Mouse (Mus musculus) intestine, embryonic 16.5 days (tissue): ENCODE measurements around the gene Txndc9. TPM values are rescaled to one million over a fixed set of nuclear protein-coding genes. Genes with fewer than 3 reads are reported as not detected.

ENCODE experiments used
- ATAC-seq: fragments of 200-750 bp; cut with Nextera tagmentation; 2 replicates; pipeline ENCODE4 v1.8.0; 2017; ENCODE audit warnings: moderate TSS enrichment, moderate library complexity
- H3K27ac ChIP-seq: fragments of 300-500 bp; sonication (generic); 2 replicates; pipeline ENCODE4 v1.5.1; 2014; ENCODE audit warnings: mild to moderate bottlenecking, low read length
- H3K27me3 ChIP-seq: fragments of 300-500 bp; sonication (generic); replicated peaks from 2 replicates; pipeline ENCODE4 v1.6.1; 2014; ENCODE audit warnings: low read length, control low read depth, mixed read lengths; ENCODE audit not compliant: control insufficient read depth, insufficient read depth
- H3K36me3 ChIP-seq: fragments of 300-500 bp; sonication (generic); 2 replicates; pipeline ENCODE4 v1.6.1; 2014; ENCODE audit warnings: low read length, control low read depth; ENCODE audit not compliant: control insufficient read depth, insufficient read depth
- H3K4me1 ChIP-seq: fragments of 300-500 bp; sonication (generic); 2 replicates; pipeline ENCODE4 v1.6.1; 2014; ENCODE audit warnings: low read length, control low read depth, mixed read lengths; ENCODE audit not compliant: control insufficient read depth, insufficient read depth
- H3K4me2 ChIP-seq: fragments of 300-500 bp; sonication (generic); 2 replicates; pipeline ENCODE4 v1.6.1; 2014; ENCODE audit warnings: low read depth, low read length, control low read depth
- H3K4me3 ChIP-seq: fragments of 300-500 bp; sonication (generic); 2 replicates; pipeline ENCODE4 v1.5.1; 2014; ENCODE audit warnings: mild to moderate bottlenecking, low read length
- H3K9ac ChIP-seq: fragments of 300-500 bp; sonication (generic); 2 replicates; pipeline ENCODE4 v1.6.1; 2014; ENCODE audit warnings: low read depth, low read length
- H3K9me3 ChIP-seq: fragments of 300-500 bp; sonication (generic); 2 replicates; pipeline ENCODE4 v1.6.1; 2016; ENCODE audit warnings: low read length, control low read depth; ENCODE audit not compliant: control insufficient read depth
- WGBS: fragments of 180-500 bp; shearing (Covaris S2); extraction: QIAGEN DNeasy Blood & Tissue Kit; methylation state at CpG from one replicate; pipeline ENCODE4 v1.1.7; 2014; 5-methylcytosine and 5-hydroxymethylcytosine counted together
- polyA plus RNA-seq: library from polyadenylated mRNA; unstranded; fragments of >200 nt; fragmentation: Nextera tagmentation; extraction: Ambion mirVana; gene quantifications from 2 replicates; pipeline ENCODE4 v1.2.1, GENCODE M21; 2015

Txndc9 gene
- polyA plus RNA-seq = 119 and 125 TPM in 2 replicates

DNA sequence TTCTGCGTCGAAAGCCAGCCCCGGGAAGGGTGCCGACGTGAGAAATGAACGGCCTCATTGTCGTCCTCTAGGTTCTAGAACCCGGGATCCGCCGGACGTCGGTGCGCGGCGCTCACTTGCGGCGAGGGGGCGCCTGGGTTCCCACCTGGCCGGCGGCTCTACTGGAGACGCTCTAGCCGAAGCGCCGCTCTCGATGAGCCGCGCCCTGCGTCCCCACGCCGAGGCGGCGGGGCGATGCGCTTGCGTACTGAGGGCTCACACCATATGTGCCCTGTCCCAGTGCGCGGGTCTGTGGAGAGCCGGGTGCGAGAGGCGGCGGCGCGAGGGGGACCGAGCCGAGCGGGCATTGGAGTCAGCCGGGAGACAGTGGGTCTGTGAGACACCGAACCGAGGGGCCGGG, at the start of gene Txndc9, which contains the start of gene Eif5b:
Gene Txndc9 (minus strand): TSS at position 27 of the 400 bp plus-strand sequence.
Gene Eif5b (plus strand): TSS at position 144 of the 400 bp plus-strand sequence.
- no peaks in the 10 kb centered on the region for H3K9me3 ChIP-seq
- under 1% methylated on average over 50 of the region's 50 CpGs for WGBS
- peak within 1 kb of the TSS; percentile 92 for H3K27ac ChIP-seq
- peak within 1 kb of the TSS; percentile 78 for H3K4me2 ChIP-seq
- H3K4me1 ChIP-seq = peaks cover 17% of the 10 kb centered on the region
- peak within 1 kb of the TSS; percentile 95 for H3K9ac ChIP-seq
- peaks cover 8% of the 10 kb centered on the region; the same call in 1 of the 2 replicates for H3K36me3 ChIP-seq
- peak; percentile 93 for ATAC-seq
- no peaks in the 10 kb centered on the region for H3K27me3 ChIP-seq
- peak within 1 kb of the TSS; percentile 94 for H3K4me3 ChIP-seq

DNA sequence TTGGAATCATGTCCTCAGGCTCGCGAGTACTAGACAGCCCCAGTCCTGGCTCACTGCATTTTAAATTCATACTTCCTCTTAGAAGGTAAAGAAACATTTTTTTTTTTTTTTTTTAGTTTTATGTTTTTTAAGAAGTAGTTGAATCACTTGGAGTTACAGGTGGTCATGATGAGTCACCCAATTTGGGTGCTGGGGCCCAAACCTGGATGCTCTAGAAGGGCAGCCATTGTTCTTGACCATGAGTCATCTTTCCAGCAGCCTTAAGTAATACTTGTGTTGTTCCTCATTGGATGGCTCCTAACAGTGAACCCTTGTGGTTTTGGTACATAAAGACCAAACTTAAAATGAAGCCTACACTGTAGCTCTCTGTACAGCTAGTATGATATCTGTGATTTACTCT, 41.2 kb upstream of the Txndc9 start:
- Histone ChIP-seq H3K27ac (no peak overlapping the region), H3K4me1 (no peaks in the 10 kb centered on the region), H3K9ac (no peak overlapping the region), H3K4me3 (no peak overlapping the region), H3K36me3 (peaks cover 18% of the 10 kb centered on the region), H3K27me3 (no peaks in the 10 kb centered on the region), H3K4me2 (no peak overlapping the region), H3K9me3 (no peaks in the 10 kb centered on the region)
- ATAC-seq = no peak
- 96% methylated on average over 2 of the region's 2 CpGs for WGBS

DNA sequence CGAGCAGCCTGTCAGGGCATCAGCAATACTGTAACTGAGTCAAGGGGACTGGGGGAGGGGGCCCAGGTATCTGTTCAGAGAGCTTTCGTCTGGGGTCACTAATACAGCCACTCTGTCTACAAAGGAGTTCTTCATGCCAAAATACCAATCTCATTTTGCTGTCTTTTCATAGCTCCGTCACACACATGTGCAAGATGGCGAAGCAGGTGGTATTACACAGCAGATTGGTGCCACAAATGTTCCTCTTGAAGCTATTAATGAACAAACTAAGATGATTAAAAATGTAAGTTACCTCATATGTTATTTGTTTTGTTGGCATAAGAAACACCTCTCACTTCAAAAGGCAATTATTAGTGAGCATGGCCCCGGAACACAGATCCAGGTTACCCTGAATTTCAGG, 39.7 kb upstream of the Txndc9 start:
- no peak overlapping the region for H3K4me3 ChIP-seq
- ATAC-seq = no peak
- no peak overlapping the region for H3K27ac ChIP-seq
- no peaks in the 10 kb centered on the region for H3K4me1 ChIP-seq
- H3K27me3 ChIP-seq = no peaks in the 10 kb centered on the region
- H3K4me2 ChIP-seq = no peak overlapping the region
- no peaks in the 10 kb centered on the region for H3K9me3 ChIP-seq
- H3K9ac ChIP-seq = no peak overlapping the region
- peaks cover 21% of the 10 kb centered on the region for H3K36me3 ChIP-seq
- WGBS = 94% methylated on average over 5 of the region's 5 CpGs

DNA sequence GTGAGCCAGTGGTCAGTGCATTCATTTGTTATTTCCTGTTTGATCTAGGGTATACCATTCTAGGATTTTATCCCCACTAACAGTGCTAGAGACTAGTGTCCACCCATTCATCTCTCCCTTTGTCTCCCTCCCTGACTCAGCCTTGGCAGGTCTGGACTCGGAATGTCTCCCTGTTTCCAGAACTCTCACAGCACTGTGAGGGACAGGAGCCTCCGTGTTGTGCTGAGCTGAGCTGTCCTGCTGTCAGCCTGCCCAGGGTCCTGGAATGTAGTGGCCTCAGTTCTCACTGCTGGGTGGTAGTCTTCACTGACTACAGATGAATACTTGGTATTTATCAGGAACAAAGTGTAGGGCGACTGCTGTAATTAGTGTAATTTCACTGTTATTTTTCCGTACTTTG, 37.8 kb upstream of the Txndc9 start:
- Histone ChIP-seq H3K36me3 (peaks cover 21% of the 10 kb centered on the region), H3K4me2 (no peak overlapping the region), H3K9me3 (no peaks in the 10 kb centered on the region), H3K4me3 (no peak overlapping the region), H3K4me1 (no peaks in the 10 kb centered on the region), H3K27ac (no peak overlapping the region), H3K9ac (no peak overlapping the region), H3K27me3 (no peaks in the 10 kb centered on the region)
- WGBS = 93% methylated on average over 4 of the region's 4 CpGs
- no peak for ATAC-seq

DNA sequence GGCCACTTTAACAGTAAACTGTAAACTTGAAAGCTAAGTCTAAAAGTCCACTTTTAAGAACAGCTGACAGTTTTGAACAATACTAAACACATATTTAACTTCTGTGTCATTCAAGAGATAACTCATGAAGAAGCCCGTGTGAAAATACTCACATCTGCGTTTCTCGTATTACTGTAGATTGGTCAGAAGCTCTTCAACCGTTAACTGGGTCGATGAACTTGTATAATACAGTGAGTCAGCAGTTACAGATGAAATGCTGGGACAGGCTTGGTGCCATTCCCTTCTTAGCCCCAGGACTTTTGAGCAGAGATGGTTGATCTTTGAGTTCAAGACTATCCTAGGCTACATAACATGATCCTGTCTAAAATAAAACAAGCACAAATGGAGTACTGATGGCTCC, 33.7 kb upstream of the Txndc9 start:
- no peak overlapping the region for H3K9ac ChIP-seq
- peaks cover 10% of the 10 kb centered on the region for H3K36me3 ChIP-seq
- H3K4me2 ChIP-seq = no peak overlapping the region
- no peak for ATAC-seq
- H3K9me3 ChIP-seq = no peaks in the 10 kb centered on the region
- H3K4me3 ChIP-seq = no peak overlapping the region
- H3K27me3 ChIP-seq = no peaks in the 10 kb centered on the region
- no peaks in the 10 kb centered on the region for H3K4me1 ChIP-seq
- 88% methylated on average over 5 of the region's 5 CpGs for WGBS
- H3K27ac ChIP-seq = no peak overlapping the region

DNA sequence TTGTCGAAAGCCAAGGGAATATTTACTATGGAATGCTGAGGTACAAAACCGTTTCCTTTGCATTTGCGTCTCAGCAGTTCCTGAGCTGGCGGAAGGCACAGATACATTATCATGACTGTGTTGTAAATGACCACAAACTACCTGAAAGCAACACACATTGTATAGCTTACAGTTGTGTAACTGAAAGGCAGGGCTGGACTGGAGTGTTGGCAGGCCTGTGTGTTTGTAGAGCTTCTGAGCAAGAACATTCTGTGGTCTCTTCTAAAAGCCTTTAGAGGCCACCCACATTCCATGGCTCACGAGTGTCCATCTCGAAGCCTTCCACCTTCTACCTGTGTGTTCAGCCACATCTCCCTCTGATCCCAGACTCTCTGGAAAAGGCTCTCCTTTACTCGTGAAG, 29.6 kb upstream of the Txndc9 start:
- no peaks in the 10 kb centered on the region for H3K9me3 ChIP-seq
- no peaks in the 10 kb centered on the region for H3K4me1 ChIP-seq
- no peak overlapping the region for H3K27ac ChIP-seq
- no peak overlapping the region for H3K9ac ChIP-seq
- no peaks in the 10 kb centered on the region for H3K27me3 ChIP-seq
- no peak overlapping the region for H3K4me3 ChIP-seq
- no peak overlapping the region for H3K4me2 ChIP-seq
- ATAC-seq = no peak
- 91% methylated on average over 7 of the region's 7 CpGs for WGBS
- H3K36me3 ChIP-seq = peaks cover 3% of the 10 kb centered on the region; the same call in 1 of the 2 replicates

DNA sequence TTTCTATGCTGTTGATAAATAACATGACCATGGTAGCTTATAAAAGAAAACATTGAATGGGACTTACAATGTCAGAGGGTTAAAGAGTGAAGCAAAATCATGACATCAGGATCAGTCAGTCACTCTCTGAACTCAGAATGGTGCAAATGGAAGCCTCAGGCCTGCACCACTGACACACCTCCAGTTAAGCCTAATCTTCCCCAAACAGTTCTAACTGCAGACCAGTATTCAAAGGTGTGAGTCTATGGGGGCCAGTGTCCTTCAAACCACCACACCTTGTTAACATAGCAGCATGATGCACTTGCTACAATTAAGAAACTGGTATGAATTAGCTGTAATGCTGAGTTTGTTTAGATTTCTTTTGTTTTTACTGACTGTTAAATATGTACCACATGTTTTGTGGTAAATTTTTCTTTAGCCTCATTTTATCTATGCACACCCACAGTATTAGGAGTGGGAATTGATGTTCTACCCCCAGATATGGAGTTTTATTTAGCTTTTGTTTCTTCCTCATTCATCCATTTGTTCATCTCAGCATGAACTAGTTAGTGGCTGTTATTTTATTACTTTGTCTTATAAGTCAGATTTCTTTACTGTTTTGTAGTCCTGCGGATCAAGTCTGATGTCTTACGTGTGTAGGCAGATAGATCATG, 17.0 kb upstream of the Txndc9 start:
- Histone ChIP-seq H3K27ac (no peak overlapping the region), H3K4me2 (no peak overlapping the region), H3K36me3 (peaks cover 3% of the 10 kb centered on the region; the same call in 1 of the 2 replicates), H3K27me3 (no peaks in the 10 kb centered on the region), H3K4me3 (no peak overlapping the region), H3K4me1 (no peaks in the 10 kb centered on the region; the same call in 1 of the 2 replicates), H3K9me3 (no peaks in the 10 kb centered on the region), H3K9ac (no peak overlapping the region)
- WGBS = 94% methylated on average over 2 of the region's 2 CpGs
- no peak for ATAC-seq

DNA sequence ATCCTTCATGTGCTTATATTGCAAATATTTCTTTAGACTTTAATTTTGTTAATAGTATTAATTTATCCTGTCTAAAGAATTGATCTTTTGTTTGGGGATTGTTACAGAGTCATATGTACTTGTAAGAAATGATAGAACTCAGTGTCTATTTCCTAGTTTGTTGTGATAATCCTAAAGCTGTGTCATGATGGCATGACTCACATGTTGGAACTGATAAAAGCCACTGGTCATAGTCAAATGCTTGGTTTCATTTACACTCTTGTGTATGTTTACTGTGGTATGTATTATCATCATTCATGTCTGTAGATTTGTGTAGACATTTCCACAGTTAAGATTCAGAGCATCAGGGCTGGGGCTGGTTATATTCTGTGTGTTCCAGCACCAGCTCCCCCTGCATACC, 14.8 kb upstream of the Txndc9 start:
- H3K4me2 ChIP-seq = no peak overlapping the region

DNA sequence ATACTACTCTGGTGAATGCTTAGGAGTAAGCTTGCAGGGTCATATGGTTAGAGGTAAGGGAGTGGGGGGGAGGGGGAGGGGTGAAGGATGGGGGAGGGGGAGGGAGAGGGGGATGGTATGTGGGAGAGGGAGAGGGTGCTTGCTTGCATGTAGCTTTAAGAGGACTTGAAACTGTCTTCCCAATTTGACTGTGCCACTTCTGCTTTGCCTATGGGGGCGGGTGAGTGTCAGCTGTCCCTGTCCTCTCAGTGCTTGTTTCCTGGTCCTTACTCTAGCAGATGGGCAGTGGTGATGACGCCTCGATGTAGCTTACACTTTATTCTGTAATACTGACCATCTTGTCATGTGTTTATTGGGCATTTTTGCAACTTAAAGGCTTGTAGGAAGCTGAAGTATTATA, 14.4 kb upstream of the Txndc9 start:
- H3K4me1 ChIP-seq = no peaks in the 10 kb centered on the region; the same call in 1 of the 2 replicates
- WGBS = 89% methylated on average over 3 of the region's 3 CpGs
- no peak overlapping the region for H3K4me3 ChIP-seq
- no peak overlapping the region for H3K27ac ChIP-seq
- ATAC-seq = no peak
- no peaks in the 10 kb centered on the region for H3K36me3 ChIP-seq
- H3K9me3 ChIP-seq = no peaks in the 10 kb centered on the region
- H3K9ac ChIP-seq = no peak overlapping the region
- no peak overlapping the region for H3K4me2 ChIP-seq
- no peaks in the 10 kb centered on the region for H3K27me3 ChIP-seq

More for the DNA sequence above, 14.8 kb upstream of the Txndc9 start:
- Histone ChIP-seq H3K27me3 (no peaks in the 10 kb centered on the region), H3K9ac (no peak overlapping the region), H3K4me1 (no peaks in the 10 kb centered on the region; the same call in 1 of the 2 replicates), H3K27ac (no peak overlapping the region), H3K36me3 (no peaks in the 10 kb centered on the region), H3K9me3 (no peaks in the 10 kb centered on the region), H3K4me3 (no peak overlapping the region)
- no peak for ATAC-seq

DNA sequence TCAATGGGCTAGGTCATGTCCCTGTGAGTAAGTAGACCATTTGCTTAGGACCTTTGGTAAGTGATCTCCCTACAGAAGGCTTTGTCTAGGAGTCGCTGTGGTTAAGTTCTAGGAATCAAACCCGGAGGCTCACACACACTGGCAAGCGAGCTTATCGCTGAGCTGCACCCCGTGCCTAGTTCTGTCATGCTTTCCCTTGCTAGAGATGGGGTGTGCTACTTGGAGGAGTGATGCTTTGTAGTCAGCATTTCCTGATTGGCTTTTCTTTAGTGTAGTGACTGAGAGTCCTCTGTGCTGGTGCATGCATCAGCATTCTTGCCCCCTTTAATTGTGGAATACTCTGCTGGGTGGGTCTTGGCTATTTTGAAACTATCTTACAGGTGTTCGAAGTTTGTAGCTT, 14.0 kb upstream of the Txndc9 start:
- peak; percentile 69; the same call in 1 of the 2 replicates for ATAC-seq
- no peaks in the 10 kb centered on the region for H3K36me3 ChIP-seq
- no peak overlapping the region for H3K4me2 ChIP-seq
- no peak overlapping the region for H3K27ac ChIP-seq
- H3K4me1 ChIP-seq = no peaks in the 10 kb centered on the region; the same call in 1 of the 2 replicates
- no peak overlapping the region for H3K4me3 ChIP-seq
- no peaks in the 10 kb centered on the region for H3K27me3 ChIP-seq
- H3K9ac ChIP-seq = no peak overlapping the region
- 78% methylated on average over 6 of the region's 6 CpGs for WGBS
- H3K9me3 ChIP-seq = no peaks in the 10 kb centered on the region
